Mouse (Mus musculus) gastrocnemius, adult 8-10 months (tissue): ENCODE data around the gene Tnip1. TPM values are rescaled to one million over a fixed set of nuclear protein-coding genes. Genes with fewer than 3 reads are reported as not detected.
"Not testable (repeated sequence)": the region's sequence is repeated elsewhere in the genome, so short reads cannot be mapped to it uniquely, and the experiment has no call there.

Experiments used
- DNase-seq, 2 experiments: peaks; one replicate each; pipeline ENCODE4 v3.0.0; 2022; ENCODE audit warnings: low spot score in 2 of 2
- total RNA-seq, 4 experiments: library from RNA; stranded (reverse); gene quantifications; 2 replicates each; pipeline ENCODE4 v1.2.4; 2022

Gene Tnip1
- total RNA-seq, 4 experiments from 2014 or later, result 33.2 to 42.3 (median 37.1) TPM

DNA sequence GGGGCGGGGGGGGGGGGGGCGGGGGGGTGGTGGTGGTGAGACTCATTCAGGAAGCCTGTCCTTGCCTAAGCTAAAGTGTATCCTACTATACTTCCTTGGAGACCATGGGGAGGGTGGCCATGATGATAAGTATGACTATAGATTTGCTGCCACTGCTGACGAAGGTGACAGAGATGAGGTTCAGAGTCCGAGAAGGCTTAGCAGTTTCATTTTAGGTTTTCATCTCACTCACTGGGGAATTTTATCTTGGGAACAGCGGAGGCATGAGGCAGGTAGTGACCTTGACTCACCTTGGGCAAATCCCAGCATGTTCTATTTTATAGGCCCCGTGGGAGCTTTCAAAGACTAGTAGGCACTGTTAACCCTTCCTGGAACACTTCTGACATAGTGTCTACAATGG, 10.1 kb upstream of the Tnip1 start:
- DNase-seq, result no peak

DNA sequence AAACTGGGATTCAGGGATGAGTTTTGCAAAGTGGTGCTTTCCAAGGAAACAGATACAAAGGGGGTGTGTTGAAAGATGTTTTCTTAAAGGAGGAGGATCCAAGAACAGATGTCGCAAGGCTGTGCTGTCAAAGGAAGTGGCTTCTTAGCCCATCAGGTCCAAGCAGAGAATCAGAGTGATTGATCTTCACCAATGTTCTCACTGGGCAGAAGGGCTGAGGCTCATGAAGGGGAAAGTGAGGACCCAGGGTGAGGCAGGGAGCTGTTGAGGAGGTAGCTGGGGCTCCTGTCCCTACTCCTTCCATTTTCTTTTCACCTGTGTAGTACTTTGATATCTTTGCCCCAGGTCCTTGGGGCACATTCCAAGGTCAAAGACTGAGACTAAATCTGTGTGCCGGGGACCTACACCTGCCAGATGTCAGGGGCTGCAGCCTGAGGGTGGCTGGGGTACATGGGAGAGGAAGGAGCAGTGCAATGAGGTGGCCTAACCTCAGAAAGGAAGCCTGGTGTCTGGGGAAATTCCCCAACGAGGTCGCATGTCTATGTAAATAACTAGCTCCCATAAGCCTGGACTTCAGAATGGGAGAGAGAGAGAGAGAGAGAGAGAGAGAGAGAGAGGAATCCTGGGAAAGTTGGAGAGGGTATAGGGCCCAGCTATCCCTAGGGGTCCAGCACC, 9.5 kb upstream of the Tnip1 start:
- DNase-seq, result no peak

DNA sequence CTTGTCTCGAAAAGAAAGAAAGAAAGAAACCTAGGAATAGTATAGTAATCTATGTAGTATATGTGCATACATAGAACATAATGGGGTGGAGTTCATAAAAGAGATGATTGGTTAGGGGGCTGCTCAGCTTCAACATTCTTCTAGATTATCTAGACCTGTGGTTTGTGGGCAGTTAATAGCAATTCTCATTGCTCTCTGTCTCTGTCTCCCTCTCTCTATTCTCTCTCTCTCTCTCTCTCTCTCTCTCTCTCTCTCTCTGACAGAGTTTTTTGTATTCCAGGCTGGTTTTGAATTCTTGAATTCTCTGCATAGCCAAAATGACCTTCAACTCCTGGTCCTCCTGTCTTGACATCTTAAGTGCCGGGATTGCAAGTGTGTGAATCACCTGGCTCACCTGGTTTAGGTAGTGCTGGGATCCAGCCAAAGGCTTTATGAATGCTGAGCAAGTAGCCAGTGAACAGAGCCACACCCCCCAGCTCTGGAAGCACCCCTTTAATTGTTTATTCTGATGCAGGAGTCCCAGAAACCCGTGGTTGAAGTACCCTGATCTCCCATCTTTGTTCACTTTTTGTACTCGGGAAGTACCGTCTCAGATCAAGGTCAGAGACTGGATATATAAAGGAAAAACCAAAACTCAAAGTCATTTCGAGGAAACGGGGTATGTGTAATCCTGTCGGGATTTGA, 8.8 kb upstream of the Tnip1 start:
- no peak for DNase-seq

DNA sequence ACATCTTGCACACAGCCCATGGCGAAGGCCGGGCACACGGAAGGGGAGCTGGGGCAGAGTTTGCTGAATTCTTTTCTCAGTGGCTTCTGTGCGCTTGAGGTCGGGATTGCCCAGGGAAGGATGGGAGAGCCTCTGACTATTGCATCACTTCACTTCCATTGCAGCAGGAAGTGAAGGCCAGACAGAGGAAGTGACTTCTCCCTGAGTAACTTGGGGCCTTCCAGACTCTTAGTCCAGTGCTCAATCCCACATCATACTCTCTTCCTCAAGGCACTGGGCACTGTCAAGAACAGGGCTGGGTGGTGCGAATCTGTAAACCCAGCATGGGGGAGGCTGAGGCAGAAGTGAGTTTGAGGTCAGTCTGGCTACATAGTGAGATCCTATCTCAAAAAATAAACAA, 2.5 kb upstream of the Tnip1 start:
- no peak for DNase-seq

DNA sequence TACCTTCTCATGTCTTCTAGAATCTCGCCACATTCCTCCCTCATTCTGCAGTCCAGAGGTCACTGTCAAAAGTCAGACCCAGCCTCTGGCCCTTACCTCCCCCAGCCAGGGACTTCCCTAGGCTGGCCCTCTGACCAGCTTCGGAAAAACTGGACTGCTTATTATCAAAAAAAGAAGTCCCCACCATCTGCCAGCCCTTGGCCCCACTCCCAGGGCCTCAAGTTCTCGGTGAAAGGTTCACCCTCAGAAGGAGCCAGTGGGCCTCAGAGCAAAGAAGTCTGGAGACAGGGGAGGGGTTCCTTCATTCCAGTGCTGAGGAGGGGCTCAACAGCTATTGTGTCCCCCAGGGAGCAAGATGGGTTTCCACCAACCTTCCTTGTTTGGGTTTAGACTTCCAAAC, 796 bp downstream of the Tnip1 start:
- no peak for DNase-seq

DNA sequence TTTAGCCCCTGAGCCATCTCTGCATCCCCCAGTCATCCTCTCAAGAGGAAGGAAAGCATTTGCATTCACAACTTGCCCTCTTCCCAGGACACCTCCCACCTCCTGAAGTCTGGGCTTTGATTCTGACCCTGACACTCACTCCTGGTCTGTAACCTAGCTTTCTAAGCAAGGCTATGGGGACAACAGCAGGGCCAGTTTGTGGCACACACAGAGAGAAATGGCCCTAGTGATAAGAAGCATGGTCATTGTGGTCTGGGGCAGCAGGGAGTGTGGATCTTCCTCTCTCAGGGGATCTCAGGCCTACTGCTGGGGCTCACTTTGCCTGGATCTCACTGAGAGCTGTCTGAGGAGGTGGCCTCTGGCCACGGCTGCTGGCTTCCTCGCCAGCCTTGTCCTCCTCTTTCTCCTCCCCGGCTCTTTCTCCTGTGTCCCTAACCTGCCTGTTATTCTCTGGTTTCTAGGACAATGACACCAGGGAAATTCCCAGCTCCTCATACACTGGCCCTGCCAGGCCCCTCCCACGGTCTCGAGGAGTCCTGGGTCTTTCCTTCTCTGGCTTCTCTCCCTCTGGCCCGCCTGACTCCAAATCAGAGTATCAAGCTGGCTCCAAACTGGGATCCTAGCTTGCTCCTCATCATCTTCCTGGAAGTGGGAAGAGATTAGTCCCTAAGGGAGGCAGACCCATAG, 1.4 kb downstream of the Tnip1 start:
- no peak for DNase-seq

DNA sequence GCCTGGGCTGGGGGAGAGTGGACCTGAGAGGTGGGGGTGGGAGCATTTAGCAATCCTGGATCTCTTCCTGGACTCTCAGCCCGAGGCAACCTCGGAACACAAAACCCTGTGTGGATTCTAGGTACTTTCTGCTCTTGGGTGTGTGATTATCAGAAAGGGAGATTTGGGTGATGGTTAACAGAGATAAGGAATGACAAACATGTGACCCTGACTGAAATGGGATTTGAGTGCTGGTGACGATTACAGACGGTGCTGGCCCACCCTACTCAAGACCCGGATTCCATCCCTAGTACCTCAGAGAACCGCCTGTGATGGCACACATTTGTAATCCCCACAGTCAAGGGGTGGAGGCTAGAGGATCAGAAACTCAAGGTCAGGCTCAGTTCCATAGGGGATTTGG, 2.5 kb downstream of the Tnip1 start:
- no peak for DNase-seq

DNA sequence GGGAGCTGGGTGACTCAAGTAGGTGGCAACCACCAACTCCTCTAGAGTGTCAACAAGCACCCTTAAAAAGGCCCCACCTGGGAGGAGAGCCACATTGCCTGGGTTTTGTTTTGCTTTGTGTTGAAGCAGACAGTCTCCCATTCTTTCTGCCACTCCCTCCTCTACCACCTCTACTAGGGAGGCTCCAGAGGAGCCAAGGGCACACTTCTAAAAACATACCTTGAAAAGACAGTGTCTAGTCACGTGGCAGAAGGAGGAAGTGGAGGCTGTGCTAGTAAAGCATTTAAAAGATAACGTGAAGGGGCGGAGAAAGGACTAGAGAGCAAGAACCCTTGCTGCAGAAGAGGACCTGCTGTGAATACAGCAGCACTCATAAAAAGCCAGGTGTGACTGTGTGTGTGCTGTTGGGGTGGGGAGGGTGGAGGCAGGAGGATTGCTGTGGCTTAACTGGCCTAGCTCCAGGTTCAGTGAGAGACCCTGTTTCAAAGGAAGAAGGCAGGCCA, 4.1 kb downstream of the Tnip1 start:
- no peak for DNase-seq

DNA sequence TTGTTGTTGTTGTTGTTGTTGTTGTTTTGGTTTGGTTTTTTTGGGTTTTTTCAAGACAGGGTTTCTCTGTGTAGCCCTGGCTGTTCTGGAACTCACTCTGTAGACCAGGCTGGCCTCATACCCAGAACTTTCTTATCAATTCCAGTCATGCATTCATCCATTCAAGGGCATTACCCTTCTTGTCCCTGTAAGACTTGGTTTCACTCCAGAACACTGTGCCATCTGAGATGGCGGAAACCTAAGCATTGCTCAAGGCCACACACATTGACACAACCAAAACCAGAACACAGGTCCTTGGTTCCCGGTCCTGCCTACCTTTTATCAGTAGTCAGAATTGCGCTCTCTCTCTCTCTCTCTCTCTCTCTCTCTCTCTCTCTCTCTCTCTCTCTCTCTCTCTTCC, 5.0 kb downstream of the Tnip1 start:
- not testable (repeated sequence) for DNase-seq

DNA sequence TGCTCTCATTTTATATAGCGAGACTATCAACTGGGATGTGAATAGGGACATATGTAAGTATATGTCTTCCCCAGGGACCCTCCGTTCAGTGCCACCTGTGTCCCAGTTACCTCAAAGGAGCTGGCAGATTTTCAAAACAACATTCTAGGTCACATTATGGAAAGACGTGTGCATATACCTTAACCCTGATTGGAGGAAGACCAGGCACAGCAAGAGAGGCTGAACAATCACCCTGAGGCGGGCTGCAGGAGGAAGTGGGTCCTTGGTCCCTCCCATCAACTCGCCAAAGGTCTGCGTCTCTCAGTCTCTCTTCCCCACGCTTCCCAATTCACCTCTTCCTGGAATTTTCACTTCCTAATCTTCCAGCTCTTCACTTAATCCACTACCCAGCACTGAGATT, 5.8 kb downstream of the Tnip1 start:
- DNase-seq, result no peak

DNA sequence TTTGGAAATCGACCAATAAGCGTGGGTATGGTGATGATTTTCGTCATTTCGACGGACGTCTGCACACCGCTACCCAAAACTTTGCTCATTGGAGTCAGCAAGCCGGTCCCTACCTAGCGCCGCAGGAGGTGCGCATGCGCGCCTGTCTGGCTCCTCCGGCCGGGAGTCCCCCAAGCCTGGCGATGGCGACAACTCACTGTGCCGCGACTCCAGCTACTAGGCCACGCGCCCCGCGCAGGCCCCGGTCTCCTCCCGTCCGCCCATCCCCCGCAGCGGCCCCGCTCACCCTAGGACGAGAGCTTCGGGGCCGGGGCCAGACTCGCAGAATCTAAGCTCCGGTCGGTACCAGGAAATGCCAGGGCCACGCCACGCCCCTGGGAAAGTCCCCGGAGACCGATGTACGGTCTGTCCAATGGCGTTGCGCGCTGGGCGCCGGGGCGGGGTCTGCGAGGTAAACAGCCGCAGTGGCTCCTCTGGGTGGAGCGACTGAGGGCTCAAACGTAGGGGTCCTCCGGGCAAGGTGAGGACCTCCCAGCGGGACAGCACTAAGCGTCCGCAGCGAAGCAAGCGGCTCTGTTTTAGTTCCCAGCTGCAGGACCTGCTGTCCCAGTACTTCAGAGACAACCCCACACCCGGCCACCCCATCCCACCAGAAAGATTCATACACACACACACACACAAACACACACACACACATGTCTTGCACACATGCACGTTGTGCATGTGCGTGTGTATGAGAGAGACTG, 6.8 kb downstream of the Tnip1 start:
- peak; percentile 99 for DNase-seq

DNA sequence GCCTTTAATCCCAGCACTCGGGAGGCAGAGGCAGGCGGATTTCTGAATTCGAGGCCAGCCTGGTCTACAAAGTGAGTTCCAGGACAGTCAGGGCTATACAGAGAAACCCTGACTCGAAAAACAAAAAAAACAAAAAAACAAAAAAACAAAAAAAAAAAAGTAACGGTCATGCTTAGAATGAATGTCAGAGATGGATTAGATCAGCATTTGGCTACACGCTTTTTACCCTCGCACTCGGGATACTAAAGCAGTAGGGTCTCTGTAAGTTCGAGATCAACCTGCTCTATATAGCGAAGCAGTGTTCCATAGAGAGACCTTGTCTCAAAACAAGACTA, 7.3 kb downstream of the Tnip1 start:
- DNase-seq, result not testable (repeated sequence)

DNA sequence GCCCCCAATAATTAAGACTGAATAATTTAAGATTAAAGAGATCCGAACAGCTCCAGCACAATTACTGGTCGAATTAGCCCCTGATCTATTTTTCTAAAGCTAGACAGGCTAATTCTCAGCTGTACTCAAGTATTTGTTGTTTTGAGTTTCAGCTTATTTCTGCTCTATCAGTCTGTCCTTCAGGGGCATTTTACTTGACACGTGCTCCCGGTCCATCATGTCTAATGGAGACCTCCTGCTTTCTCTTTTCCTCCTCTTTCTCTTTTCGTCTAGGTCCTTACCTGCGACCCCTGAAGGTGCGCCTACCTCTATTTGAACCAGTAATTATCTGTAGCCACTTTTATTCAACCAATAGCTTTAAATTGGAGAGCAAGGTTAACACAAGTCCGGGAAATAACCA, 8.0 kb downstream of the Tnip1 start:
- DNase-seq, result no peak

DNA sequence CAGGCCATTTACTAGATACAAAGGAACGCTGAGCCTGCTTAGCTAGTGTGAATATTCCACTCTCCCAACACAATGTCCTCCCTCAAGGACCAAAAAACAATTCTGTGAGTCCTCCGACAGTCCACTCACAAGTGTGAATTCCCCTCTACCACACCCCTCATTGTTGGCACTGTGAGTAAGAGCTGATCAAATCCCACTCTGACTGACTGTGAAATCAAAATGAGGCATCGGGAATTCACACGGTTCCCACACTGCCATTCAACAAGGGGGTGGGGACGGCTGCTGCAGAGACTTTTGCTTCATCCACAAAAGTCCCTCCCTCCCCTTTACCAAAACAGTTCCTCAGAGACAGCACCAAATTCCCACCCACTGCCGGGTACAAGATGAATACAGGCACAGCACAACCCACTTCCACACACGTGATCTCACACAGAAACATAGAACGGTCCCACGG, 8.7 kb downstream of the Tnip1 start:
- DNase-seq, result no peak

DNA sequence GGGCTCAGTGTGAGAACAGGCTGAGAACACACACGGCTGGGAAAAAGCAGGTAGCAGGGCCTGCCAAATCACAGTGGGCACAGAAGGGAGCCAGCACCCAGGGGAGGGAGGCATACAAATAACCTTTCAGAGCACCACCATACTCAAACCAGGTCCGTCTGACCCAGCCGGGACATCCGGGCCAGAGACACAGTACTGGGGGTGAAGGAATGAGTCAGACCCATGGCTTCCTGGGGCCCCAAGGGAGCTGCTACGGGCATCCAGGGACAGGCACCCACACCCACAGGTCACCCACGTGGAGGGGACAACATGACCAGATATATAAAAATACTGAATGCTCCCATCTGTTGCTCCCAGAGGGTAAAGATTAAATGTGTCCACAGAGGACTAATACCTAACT, 10.1 kb downstream of the Tnip1 start:
- no peak for DNase-seq

DNA sequence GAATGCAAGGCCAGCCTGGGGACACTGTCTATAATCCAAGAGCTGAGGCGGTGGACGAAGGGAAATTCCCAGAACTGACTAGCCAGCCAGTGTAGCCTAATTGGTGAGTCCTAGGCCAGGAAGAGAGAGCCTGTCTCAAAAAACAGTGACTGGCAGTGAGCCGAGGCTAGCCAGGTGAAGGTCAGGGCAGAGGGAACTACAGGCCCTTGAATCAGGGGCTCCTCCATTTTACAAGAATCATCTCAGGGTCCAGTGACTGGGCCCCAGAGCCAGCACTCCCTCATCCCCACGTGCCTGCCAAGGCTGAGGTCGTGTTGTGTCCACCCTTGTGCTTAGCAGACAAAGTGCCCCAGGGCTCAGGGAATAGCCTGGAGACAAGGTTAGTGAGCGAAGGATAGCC, 12.0 kb downstream of the Tnip1 start:
- no peak for DNase-seq

DNA sequence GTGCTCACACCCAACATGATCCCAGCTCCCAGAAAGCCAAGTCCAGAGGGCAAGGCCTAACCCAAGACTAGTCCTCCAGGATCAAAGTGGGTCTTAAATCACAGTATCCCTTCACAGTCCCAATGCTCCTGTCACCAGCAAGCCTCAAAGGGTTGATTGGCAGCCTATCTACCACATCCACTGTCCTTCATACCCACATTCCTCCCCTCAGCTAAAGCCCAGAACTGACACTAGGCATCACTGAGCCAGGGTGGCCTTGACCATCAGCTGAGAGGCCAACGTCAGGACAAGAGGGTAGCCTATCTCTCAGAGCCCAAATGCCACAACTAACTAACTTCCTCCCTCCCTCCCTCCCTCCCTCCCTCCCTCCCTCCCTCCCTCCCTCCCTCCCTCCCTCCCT, 13.0 kb downstream of the Tnip1 start:
- no peak for DNase-seq

DNA sequence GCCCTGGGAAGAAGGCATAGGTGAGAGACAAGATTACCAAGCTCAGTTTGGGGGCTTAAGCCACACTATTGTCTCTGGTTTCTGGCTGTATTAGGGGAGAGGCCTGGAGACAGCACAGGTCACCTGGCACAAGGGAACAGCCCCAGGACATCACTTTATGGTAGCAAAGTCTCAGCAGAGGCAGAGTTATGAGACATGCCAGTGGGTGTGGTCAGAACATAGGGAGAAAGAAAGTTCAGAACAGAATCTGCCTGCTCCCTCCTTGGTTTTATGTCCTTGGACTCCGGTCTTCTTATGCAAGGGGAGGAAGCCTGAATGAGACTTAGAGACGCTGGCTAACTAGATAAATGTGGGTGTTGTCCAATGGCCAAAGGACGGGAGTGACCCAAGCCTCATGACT, 18.0 kb downstream of the Tnip1 start:
- no peak for DNase-seq

DNA sequence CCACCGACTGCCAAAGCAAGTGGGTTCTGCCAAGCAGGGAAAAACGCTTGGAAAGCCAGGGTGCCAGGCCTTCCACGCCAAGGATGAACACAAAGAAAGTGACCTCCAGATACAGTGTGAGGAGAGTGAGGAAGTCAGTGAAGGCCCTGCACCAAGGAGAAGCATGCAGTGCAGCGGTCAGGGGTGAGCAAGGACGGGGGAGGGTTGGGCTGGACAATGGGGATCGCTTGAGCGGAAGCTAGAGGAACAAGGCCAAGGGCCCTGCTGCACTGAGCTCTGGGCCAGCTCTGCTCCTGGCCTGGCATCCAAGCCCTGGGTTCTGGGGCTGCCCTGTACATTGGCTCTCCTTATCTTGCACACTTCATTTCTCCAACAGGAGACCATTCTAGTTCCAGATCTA, 22.7 kb downstream of the Tnip1 start:
- no peak for DNase-seq

DNA sequence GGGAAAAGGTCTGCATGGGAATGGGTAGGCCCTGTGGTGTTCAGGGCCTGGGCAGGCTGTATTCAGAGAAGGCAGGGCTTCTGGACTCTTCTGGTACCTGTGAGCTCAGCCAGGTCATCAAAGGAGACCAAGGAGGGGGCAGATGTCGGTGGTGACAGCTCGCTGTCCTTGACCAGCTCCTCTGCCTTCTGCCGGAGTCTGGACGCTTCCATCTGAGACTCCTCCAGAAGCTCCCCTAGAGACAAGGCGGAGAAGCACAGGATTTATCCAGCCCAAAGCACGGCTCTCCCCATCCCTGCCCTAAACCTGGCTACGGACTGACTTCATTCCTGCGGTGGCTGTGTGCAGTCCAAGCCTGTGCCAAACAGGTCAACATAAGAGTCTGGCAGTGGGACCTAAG, 23.2 kb downstream of the Tnip1 start:
- no peak for DNase-seq

DNA sequence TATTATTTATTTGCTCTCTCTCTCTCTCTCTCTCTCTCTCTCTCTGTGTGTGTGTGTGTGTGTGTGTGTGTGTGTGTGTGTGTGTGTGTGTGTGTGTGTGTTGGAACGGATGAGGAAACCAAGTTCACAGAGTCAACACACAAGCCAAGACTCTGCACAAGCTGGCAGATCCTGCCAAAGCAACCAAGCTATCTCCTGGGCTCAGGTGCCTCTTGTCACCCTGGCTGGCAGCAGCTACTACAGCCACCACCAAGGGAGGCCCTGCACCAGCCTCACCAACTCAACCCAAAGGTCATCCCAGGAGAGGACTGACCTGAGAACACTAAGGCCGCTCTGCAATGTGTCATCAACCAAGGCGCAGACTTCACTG, 26.0 kb downstream of the Tnip1 start:
- DNase-seq, result no peak
